Mouse (Mus musculus) erythroblast, adult 5-6 weeks (primary cell): ENCODE results near the gene Gpatch8. TPM values are rescaled to one million over a fixed set of nuclear protein-coding genes. Genes with fewer than 3 reads are reported as not detected.

Experiments
- total RNA-seq, 2 experiments: library from RNA; stranded (forward) in 1 of 2; stranded (reverse) in 1 of 2; fragments of 150-400 nt in 1 of 2; fragments of 200-764, 138-1000 nt in 1 of 2; gene quantifications; 2 replicates each; pipeline versions ENCODE4 v1.2.3 to v1.2.4; 2015 to 2017; ENCODE audit warnings: low replicate concordance in 2 of 2

Gpatch8 gene
- total RNA-seq, 2 experiments from 2014 or later, result 32.3 to 59.6 TPM

Other genes starting within 250 kb of the Gpatch8 start
- 19.0 and 22.8 TPM in 2 replicates for gene Ubtf, start 236.7 kb downstream of the Gpatch8 start, total RNA-seq (2015; ENCODE audit: low replicate concordance)
- 119 and 258 TPM in 2 replicates for gene Ubtf, start 236.7 kb downstream of the Gpatch8 start, total RNA-seq (2017; ENCODE audit: low replicate concordance)
- 4,977 and 5,433 TPM in 2 replicates for gene Slc4a1, start 190.2 kb downstream of the Gpatch8 start, total RNA-seq (2015; ENCODE audit: low replicate concordance)
- 6,454 and 7,565 TPM in 2 replicates for gene Slc4a1, start 190.2 kb downstream of the Gpatch8 start, total RNA-seq (2017; ENCODE audit: low replicate concordance)
- 3.1 TPM in 1 of 2 replicates, not detected in the other for gene Rundc3a, start 163.0 kb downstream of the Gpatch8 start, total RNA-seq (2015; ENCODE audit: low replicate concordance)
- gene Rundc3a, start 163.0 kb downstream of the Gpatch8 start, total RNA-seq (2017; ENCODE audit: low replicate concordance), result 2.7 and 7.5 TPM in 2 replicates
- gene Slc25a39, start 148.4 kb downstream of the Gpatch8 start, total RNA-seq (2015; ENCODE audit: low replicate concordance), result 461 and 462 TPM in 2 replicates
- gene Slc25a39, start 148.4 kb downstream of the Gpatch8 start, total RNA-seq (2017; ENCODE audit: low replicate concordance), result 236 and 290 TPM in 2 replicates
- 85.7 and 90.1 TPM in 2 replicates for gene Grn, start 126.1 kb downstream of the Gpatch8 start, total RNA-seq (2015; ENCODE audit: low replicate concordance)
- 26.3 and 56.1 TPM in 2 replicates for gene Grn, start 126.1 kb downstream of the Gpatch8 start, total RNA-seq (2017; ENCODE audit: low replicate concordance)
- not detected in 2 replicates for gene Fam171a2, start 108.7 kb downstream of the Gpatch8 start, total RNA-seq (2015; ENCODE audit: low replicate concordance)
- gene Fam171a2, start 108.7 kb downstream of the Gpatch8 start, total RNA-seq (2017; ENCODE audit: low replicate concordance), result not detected in 2 replicates
- 23.6 and 57.1 TPM in 2 replicates for gene Itga2b, start 86.3 kb downstream of the Gpatch8 start, total RNA-seq (2015; ENCODE audit: low replicate concordance)
- 73.1 and 99.5 TPM in 2 replicates for gene Itga2b, start 86.3 kb downstream of the Gpatch8 start, total RNA-seq (2017; ENCODE audit: low replicate concordance)
- not detected in 2 replicates for gene Gm11627, start 23.1 kb upstream of the Gpatch8 start, total RNA-seq (2015; ENCODE audit: low replicate concordance)
- gene Gm11627, start 23.1 kb upstream of the Gpatch8 start, total RNA-seq (2017; ENCODE audit: low replicate concordance), result not detected in 2 replicates
- not detected in 2 replicates for gene Fzd2, start 48.0 kb upstream of the Gpatch8 start, total RNA-seq (2015; ENCODE audit: low replicate concordance)
- gene Fzd2, start 48.0 kb upstream of the Gpatch8 start, total RNA-seq (2017; ENCODE audit: low replicate concordance), result not detected in 2 replicates
- not detected in 2 replicates for gene Meioc, start 107.3 kb upstream of the Gpatch8 start, total RNA-seq (2015; ENCODE audit: low replicate concordance)
- not detected in 2 replicates for gene Meioc, start 107.3 kb upstream of the Gpatch8 start, total RNA-seq (2017; ENCODE audit: low replicate concordance)
- 4.4 and 8.1 TPM in 2 replicates for gene Ccdc43, start 141.4 kb upstream of the Gpatch8 start, total RNA-seq (2015; ENCODE audit: low replicate concordance)
- 2.9 and 12.0 TPM in 2 replicates for gene Ccdc43, start 141.4 kb upstream of the Gpatch8 start, total RNA-seq (2017; ENCODE audit: low replicate concordance)
- not detected in 2 replicates for gene Adam11, start 205.0 kb upstream of the Gpatch8 start, total RNA-seq (2015; ENCODE audit: low replicate concordance)
- gene Adam11, start 205.0 kb upstream of the Gpatch8 start, total RNA-seq (2017; ENCODE audit: low replicate concordance), result not detected in 2 replicates